8 mouse cellular contexts compared by ENCODE assay signal in the genomic region with DNA sequence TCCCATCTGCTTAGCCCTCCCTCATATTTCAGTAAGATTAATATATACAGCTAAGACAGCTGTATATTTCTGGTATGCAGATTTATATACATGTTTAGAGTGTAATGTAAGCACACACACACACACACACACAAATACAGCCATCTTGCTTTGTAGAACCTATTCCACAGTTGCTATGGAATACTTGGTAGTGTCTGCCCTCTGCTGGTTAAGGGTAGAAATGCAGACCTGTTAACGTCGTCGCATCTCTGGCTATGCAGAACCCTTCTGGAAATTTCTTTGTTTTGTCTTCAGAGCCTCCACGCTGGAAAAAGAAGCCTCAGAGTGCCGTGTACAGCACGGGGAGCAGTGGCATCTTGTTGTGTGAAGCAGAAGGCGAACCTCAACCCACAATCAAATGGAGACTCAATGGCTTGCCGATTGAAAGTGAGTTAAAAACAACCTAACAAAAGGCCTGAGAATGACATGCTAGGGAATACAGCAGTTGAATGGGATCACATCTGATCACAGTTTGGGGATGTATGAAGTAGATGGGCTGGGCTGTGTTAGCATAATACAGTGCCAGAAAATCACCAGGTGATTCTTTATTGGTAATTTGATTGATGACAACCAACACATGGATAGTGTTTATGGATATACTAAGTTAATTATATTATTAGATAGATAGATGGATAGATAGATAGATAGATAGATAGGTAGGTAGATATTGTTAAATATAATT.
DNase-seq lines count a peak whose midpoint lies in the region; ATAC-seq lines count a peak whose summit lies in the region.

No protein-coding gene starts in this region.

- H3K4me2 ChIP-seq in liver, embryonic 13.5 days = no peak overlapping the region
- no peak overlapping the region for H3K4me2 ChIP-seq in neural tube, embryonic 11.5 days (ENCODE audit: low read depth)

- ATAC-seq in common myeloid progenitor, adult 5-6 weeks (replicated peaks; ENCODE audit: low read depth, poor library complexity, severe bottlenecking) = peak; percentile 100
- no peak for ATAC-seq in liver, embryonic 13.5 days (ENCODE audit: low read depth)
- ATAC-seq in neural tube, embryonic 11.5 days (ENCODE audit: insufficient read depth, low FRiP score, low TSS enrichment) = peak; percentile 53

- DNase-seq in A20 (ENCODE audit: low read depth, low spot score) (peak; percentile 33), WW6 (ENCODE audit: low read depth, low spot score) (peak; percentile 7)
- peak; percentile 2 for DNase-seq in gonadal fat pad, adult 2 months (ENCODE audit: low read depth)
- DNase-seq in kidney, postnatal 10 days = peak; percentile 79
- DNase-seq in liver, embryonic 13.5 days = peak; percentile 9
- peak; percentile 73 for DNase-seq in neural tube, embryonic 11.5 days (ENCODE audit: low spot score)
- DNase-seq in testis, postnatal 14 days (ENCODE audit: low spot score) = peak; percentile 6

- H3K9ac ChIP-seq in liver, embryonic 13.5 days = no peak overlapping the region
- no peak overlapping the region for H3K9ac ChIP-seq in neural tube, embryonic 11.5 days (ENCODE audit: low read length)

- no peaks in the 10 kb centered on the region for H3K4me1 ChIP-seq in liver, embryonic 13.5 days (replicated peaks)
- no peaks in the 10 kb centered on the region for H3K4me1 ChIP-seq in neural tube, embryonic 11.5 days (ENCODE audit: control insufficient read depth, insufficient read depth, low read length)

- H3K4me3 ChIP-seq in liver, embryonic 13.5 days (replicated peaks) = no peak overlapping the region
- no peak overlapping the region for H3K4me3 ChIP-seq in neural tube, embryonic 11.5 days (ENCODE audit: low read depth, low read length)

- H3K27ac ChIP-seq in liver, embryonic 13.5 days = no peak overlapping the region
- H3K27ac ChIP-seq in neural tube, embryonic 11.5 days (ENCODE audit: low read depth, low read length) = no peak overlapping the region

- no peaks in the 10 kb centered on the region for H3K27me3 ChIP-seq in liver, embryonic 13.5 days
- H3K27me3 ChIP-seq in neural tube, embryonic 11.5 days (ENCODE audit: control insufficient read depth, insufficient read depth, low read length) = no peaks in the 10 kb centered on the region

- no peaks in the 10 kb centered on the region for H3K36me3 ChIP-seq in liver, embryonic 13.5 days
- H3K36me3 ChIP-seq in neural tube, embryonic 11.5 days (ENCODE audit: control insufficient read depth, insufficient read depth, low read length) = no peaks in the 10 kb centered on the region

- 15% methylated on average over 8 of the region's 8 CpGs for WGBS in liver, embryonic 13.5 days (ENCODE audit: insufficient replicate concordance)
- 17% methylated on average over 8 of the region's 8 CpGs for WGBS in neural tube, embryonic 11.5 days

- H3K9me3 ChIP-seq in liver, embryonic 13.5 days (replicated peaks) = no peaks in the 10 kb centered on the region
- H3K9me3 ChIP-seq in neural tube, embryonic 11.5 days (ENCODE audit: control insufficient read depth, low read length) = no peaks in the 10 kb centered on the region

Comparison
In these comparisons a context has a peak if more than half of its experiments do, and no peak if none do; other contexts are left out.
1. DNase-seq: peak in every context shown above with its lines; median percentile 79 in kidney, postnatal 10 days; 73 in neural tube, embryonic 11.5 days; 33 in A20; 9 in liver, embryonic 13.5 days; 7 in WW6; 6 in testis, postnatal 14 days; 2 in gonadal fat pad, adult 2 months.